Mouse (Mus musculus) frontal cortex, adult 2 months (tissue): Measurements from ENCODE around the gene Npsr1. TPM values are rescaled to one million over a fixed set of nuclear protein-coding genes. Genes with fewer than 3 reads are reported as not detected.

ENCODE experiments used
- DNase-seq, 2 experiments: peaks; one replicate each; pipeline ENCODE4 v3.0.0; 2022; ENCODE audit warnings: low spot score in 1 of 2; ENCODE audit errors: extremely low spot score in 1 of 2
- polyA plus RNA-seq: library from polyadenylated mRNA; depleted of rRNA; stranded (reverse); fragments of >200 nt; gene quantifications from 2 replicates; pipeline ENCODE4 v1.2.3, GENCODE M21; 2012

Npsr1 gene
- polyA plus RNA-seq, 1 experiment: 1.9 TPM

DNA sequence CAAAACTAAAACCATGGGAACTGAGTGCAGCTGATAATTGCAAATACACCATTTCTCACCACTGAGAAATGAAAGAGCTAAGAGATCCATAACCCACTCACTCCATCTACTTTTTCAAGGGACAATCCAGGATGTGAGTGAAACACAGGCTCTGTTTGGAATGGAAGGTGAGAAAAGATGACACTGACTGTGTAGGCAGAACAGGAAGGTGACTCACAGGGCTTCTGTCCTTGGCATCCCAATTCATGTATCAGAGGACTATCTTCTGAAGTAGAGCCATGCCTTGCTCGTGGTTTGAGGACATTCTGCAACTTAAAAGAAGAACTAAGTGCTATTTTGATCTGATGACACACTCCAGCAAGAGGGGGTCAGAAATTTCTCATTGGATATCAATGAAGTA lies 119.9 kb downstream of the Npsr1 start:
- DNase-seq: peak; percentile 20 to 71

DNA sequence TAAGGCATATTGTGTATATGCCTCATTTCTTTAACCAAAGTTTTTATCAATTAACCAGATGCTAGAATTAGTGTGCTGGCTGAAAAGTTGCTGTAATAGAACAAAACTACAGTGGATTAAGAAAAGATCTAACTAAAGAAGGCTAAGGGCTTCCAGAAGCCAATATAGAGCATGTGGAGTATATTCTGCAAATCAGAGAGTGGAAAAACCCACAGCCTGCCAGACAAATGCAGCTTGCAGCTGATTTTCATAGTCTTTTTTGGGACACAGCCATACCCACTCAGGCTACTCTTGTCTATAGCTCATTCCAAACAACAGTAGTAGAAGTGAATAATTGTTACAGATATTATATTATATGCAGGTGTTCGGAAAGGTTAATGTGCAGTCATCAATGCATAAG lies 138.7 kb downstream of the Npsr1 start:
- peak in 1 of 2 experiments; percentile 52 for DNase-seq

DNA sequence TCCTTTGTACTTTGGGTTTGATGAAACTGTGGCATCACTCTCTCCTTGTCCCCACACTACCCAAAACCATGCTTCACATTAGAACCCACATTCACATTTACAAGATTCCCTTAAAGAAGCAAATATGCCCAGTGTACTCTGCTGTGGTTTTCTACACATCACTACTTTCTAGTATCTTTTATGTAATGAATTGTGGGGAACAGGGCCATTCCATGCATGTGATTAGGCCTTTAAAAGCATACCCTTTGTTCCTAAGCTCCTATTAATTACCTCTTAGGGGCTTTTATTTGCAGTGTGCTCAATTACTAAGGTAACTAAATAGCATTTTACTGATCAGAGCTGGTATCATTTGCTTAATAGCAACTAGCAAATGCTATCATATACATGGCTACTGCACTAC lies 149.8 kb downstream of the Npsr1 start:
- DNase-seq: no peak

DNA sequence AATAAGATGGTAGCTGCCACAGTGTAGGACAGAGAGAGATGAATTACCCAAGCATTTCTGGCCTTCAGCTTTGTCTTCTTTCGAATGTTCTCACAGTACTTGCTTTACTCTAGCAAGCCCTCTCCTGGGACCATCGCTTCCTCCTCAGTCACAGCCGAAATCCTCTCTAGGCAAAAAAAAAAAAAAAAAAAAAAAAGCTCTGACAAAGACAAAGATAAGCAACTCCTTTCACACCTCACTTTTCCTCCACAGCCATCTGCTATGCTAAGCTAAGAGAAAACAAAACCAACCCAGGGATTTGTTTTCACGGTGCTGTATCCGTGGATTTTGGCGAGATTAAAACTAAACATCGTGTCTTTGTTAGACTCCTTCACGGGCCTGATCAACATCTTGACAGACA lies 156.4 kb downstream of the Npsr1 start:
- DNase-seq: peak in 1 of 2 experiments; percentile 20

DNA sequence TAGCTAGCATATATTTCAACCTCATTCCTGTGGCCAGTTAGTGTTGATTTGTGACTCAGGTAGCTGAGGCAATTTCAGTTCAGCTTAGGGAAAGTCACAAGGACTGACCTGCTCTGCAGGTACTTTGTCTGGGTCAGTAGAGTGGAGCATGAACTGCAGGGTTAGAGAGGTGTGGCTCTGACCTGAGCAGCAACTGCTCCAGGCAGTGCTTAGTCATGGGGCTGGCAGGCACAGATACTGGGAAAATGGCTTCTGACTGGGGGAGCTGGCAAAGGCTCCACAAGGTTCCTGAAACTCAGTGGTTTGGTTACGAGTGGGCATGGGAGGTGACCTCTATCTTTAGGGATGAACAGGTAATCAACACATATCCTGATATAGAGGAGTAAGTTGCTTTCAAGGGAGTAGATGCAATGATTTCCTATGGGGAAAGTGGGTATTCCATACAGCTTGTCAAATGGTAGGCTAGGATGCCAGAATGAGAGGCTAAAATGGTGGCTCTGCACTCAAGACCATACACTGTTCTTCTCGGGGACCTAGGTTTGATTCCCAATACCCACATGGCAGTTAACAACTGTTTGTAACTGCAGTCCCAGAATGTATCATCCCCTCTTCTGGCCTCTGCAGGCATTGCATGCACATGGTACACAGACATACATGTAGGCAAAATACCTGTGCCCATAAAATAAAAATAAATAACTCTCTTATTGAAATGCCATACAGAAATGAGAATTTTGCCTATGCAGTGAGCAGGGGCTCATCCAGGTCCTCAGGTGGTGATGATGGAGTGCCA lies 182.9 kb downstream of the Npsr1 start:
- DNase-seq: no peak

DNA sequence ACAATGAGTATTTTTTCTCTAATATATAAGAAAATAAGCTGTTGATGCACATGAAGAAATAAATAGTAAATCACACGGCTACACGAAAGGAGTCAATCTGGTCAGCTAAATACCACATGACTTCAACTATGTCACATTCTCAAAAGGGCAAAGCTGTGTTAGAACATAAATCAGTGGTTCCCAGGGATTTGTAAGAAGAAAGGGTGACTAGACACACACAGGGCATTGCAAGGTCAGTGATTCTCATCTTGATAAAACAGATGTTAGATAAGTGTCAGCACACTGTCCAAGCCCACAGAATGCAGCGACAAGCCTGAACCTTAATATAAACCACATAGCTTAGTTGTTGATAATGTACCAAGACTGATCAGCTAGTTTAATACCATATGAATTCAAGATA lies 184.8 kb downstream of the Npsr1 start:
- no peak for DNase-seq

DNA sequence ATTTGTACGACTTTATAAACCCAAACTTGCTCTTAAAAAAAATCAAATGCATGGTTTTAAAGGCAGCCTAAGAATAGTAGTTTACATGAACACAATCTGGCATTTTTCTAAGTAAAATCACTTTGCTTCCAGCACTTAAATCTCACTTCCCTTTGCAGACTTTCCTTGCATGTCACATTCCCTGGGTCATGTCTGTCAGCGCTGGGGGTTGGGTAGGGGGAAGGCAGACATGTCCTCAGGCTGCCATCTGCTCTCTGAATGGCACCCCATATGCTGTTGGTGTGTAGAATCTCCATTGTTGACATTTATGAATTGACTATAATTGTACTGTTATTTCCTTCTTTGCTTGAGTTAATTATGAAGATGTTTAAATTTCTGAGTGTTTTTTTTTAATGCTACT lies 185.3 kb downstream of the Npsr1 start:
- peak; percentile 28 to 62 for DNase-seq

DNA sequence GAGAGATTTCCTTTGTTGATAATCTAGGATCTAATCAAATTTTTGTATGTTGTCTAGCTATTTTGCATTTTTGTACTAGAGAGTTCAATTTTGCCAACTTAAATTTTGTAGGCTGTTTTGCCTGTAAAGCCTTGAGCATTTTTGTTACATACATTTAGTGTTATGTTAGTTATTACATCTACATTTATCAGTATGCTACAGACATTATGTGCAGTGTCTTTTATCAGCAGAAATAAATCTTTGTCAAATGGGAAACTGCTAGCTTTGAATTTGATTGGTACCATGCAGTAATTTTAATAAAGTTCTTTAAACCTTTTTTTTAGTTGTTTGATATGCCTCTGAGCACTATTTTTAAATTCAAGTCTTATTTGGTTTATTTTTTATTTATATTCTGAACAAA lies 185.7 kb downstream of the Npsr1 start:
- DNase-seq: no peak

DNA sequence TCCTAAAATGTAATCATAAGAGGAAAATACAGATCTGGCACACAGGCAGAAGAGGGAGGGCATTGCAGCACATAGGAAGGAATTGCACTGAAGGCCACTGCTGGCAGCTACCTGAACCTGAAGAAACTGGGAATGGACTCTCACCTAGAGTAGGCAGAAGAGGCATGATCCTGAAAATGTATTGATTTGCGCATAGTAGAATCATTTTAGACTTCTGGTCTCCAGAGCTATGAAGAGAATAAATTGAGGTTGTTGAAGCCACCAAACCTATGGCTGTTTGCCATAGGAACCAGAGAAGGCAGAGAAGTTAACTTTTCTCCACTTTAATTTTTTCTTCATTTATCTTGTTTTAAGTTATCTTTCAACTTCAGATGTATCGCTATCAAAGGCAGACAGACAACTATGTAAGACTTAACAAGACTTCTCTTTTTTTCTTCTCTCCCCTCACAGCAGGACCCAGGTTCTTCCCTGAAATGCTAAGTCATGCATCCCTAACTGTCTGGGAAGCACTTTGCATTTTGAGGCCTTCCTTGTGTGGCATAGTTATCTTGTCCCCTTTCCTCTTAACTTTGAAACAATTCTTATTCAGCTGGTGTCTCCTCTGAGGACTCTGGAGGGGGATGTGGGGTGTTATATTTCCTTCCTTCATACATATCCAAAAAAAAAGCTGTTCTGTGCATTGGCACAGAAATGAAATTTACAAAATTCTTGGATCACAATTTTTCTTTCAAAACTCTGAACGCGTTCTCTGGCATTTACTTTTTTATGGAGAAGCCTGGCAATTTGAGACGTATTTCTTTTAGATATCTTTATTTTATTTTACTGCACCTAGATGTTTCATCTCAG lies 186.7 kb downstream of the Npsr1 start:
- DNase-seq: peak in 1 of 2 experiments; percentile 50

DNA sequence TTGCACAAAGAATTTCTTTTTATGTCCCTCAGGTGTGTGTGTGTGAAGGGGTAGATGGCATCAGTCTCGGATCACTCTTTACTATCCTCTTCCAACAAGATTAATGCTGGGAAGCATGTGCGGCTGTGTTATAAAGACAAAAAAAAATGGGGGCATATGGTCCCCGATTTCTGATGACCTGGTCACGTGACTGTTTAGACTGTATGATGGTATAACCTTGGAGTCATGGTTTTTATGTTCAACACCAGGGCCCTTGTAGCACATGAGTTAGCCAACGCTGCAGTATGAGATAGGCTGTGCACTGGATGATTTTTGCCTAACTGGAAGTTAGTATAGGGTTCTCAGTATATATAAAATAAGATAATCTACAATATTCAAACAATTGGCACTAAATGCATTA lies 187.6 kb downstream of the Npsr1 start:
- no peak for DNase-seq

DNA sequence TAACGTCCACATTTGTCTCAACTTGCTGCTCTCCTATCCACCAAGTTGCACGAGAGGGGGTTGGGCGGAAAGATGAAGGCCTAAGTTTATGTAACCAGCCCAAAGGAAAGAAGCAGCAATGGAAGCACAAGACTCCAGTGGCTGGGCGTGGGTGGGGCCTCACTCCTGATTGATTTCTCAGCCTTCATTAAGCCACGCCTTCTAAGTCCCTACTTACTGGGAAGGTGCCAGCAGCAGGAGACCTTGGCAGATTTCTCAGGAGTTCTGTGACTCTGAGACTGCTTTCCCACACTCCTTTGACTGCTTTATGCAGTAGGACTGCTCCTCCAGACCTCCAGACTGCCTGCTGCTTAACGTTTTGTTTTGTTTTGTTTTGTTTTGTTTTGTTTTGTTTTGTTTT lies 193.6 kb downstream of the Npsr1 start:
- no peak for DNase-seq

DNA sequence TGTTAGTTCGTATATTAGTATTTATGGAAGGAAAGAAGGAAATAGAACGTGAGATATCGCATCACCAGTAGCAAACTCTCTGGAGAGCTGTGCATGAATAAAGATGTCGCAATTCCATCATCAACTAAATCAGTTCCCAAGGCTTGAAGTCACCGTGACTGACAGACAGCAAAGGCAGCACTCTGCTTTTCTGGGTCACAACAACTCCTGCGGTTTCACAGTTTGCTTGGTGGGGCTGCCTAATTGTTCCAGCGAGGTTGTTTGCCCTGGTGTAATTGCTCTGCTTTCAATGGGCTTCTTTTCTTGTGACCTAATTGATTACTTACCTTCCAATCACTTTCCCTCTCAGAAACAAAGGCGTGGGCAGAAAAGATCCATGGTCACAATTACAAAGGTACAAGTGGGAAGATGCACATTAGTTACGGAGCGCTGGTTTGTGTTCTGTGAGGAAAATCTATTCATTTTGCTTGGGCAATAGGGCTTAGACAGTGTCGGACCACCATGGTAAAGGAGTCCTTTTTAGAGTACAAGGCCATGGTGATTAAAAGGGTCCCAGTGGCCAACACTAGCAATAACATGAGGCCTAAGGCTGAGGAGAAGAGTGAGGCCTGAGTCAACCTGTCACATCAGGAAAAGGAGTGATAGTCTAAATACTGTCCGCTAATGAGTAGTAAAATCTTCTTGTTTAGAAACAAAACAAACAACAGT lies 195.6 kb downstream of the Npsr1 start:
- DNase-seq: no peak

DNA sequence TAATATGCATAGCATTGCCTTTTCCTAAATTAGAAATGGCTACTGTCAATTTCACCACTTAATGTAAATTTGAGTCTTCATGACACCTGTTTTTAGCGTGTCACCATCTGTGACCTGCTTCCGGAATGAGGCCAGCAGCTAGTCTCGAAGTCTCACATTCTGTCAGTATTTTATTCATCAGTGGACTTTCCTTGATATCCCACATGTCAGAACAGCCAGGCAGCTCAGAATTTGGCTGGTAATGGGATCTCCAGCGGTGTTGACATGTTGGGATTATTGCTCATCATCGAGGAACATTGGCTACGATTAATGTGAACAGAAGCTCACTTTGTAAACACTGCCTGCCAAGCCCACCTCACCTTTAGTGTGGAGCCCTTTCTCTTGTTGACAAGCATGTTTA lies 205.1 kb downstream of the Npsr1 start:
- no peak for DNase-seq

DNA sequence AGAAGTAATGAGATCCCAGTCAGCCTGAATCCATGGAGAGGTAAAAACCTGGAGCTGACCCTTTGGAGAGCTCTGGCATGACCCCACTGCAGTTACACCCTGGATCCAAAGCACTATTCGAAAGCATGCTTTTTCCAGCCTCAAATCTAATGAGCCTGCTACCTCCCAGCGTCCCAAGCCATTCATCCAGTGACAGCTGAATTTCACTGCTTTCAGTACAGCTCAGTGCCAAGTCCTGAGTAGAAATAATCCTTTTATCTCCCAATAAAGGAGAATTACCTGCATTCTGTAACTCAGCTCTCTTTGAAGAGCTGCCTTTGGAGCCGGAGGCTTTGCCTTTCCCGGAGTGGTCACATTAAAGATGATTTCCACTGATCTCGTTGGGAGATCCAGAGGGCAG lies 209.2 kb downstream of the Npsr1 start:
- DNase-seq: no peak

DNA sequence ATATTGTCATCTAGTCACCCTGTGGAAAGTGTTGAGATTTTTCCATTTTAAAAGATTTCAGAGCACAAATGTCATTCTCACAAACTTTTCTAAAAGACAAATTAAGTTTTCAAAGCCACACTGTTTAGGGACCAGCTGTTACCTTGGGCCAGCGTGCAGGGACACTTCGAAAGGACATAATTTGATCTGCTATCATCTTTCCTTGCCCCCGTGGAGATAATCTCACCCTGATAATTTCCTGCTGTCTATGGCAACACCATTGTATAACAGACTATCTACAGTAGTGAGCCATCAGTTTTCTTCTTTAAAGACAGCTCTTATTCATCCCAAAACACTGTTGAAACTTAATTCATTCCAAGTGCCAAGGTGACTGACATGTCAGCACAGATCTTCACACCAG lies 209.6 kb downstream of the Npsr1 start:
- no peak for DNase-seq

DNA sequence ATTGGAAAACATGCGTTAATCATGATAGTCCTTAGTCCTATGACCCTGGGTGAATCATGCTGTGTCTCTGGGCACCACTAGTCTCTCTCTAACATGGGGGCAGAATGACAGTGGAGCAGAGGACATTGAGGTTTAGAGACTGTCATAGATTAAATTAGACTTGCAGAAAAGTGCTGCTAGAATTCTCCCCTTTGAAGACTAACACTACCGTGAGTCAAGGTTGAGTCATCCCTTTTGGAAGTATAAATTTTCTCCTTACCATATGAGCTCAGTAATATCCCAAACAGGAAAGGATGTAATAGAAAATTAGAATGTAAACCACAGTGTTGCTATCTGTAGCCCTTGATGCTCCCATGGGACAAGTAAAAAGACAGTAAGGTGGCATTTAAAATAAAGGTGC lies 218.0 kb downstream of the Npsr1 start:
- DNase-seq: peak in 1 of 2 experiments; percentile 54

DNA sequence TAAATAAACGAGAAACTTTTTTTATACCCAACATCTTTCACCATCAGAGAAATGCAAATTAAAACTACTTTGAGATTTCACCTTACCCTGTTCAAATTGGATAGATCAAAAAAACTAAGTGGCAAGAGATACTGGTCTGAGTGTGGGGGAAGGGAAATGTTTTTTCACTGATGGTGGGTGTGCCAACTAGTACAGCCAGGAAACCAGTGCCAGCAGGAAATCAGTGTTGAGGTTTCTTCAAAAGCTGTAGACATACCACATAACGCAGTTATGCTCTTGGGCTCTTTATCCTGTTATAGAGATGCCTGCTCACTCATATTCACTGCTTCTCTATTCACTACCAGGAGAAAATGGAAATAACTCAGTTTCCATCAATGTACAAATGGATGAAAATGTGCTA lies 233.9 kb downstream of the Npsr1 start:
- DNase-seq: no peak

DNA sequence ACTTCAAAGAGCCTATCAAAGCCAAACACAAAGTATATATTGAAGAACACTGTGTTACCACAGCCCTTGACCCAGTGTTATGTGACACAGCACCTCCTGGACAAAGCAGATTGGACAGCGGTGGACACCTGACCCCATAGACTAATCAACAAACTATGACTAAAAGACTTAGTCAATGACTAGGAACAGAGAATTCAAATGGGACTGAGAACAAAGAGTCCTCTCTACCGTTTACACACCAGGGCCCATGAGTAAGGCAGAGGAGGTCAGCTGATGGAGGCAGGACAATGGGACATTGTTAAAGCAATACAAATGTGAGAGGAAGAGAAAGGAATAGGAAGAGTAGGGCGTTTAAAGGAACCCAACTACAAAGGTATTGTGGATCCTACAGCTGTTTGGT lies 243.5 kb downstream of the Npsr1 start:
- DNase-seq: peak; percentile 24 to 27

DNA sequence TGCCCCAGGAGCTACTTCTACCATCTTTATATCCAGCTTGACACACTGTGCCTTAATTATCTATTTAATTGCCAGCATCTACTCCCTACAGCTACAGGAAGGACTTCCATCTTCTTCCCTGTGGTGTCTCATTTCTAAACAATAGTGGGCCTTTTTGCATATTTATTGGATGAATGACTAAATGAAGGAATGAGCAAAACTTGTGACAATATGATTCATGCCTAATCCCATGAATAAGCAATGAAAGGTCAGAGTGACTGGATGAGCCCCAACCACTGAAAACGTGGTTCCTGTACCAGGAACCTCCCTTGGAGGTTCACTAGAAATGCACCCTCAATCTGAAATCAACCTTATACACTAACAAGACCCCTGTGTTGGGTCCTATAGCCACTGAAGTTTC lies 249.2 kb downstream of the Npsr1 start:
- DNase-seq: no peak

DNA sequence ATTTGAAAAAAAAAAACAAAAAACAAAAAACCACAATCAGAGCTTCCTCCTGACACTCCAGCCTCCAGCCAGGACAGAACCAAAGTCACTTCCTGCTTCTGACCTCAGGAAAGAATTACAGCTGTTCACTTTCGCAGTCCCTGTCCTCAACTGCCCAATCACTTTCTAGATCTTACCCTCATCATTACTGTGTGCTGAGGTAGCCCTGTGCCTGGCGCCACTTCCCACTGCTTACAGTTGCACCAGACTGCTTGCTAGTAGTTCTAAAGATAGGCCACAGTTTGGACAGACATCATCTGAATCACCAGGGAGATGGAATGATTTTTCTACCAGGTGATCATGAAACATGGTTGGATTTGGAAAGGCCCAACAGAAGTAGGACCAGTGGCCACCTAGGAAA lies 251.7 kb downstream of the Npsr1 start:
- peak in 1 of 2 experiments; percentile 30 for DNase-seq

DNA sequence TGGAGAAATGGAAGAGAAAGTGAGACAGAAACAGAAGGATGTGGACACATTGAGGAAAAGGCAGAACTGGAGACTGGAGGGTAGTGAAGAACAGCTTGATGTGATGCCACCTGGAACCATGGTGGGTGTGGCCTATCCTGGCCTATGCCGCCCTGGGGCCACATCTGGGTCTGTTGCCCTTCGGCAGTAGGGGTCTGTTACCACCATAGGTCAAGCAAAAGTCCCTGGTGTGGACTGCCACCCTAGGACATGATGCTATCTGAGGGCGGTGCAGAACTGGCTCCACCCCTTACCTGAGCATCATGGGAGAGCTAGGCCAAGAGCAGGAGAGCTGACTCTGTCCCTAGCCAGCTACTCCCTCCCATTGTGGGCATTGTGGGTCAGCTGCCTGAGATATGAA lies 253.6 kb downstream of the Npsr1 start:
- no peak for DNase-seq
